Mouse (Mus musculus): ENCODE data around the gene Olfml3. TPM values are rescaled to one million over a fixed set of nuclear protein-coding genes. Genes with fewer than 3 reads are reported as not detected.
A peak's percentile ranks its signal among the peaks of the same experiment; 100 is the strongest.

Olfml3 gene
- polyA plus RNA-seq, 1 experiment from 2014 or later: 12.0 TPM

GRCm38 (mm10) chr3:103715762-103716693 is 21.8 kb downstream of the Olfml3 start:
- 0 out of 2 replicates have a peak, but pooled peaks have one; percentile 53 for ATAC-seq (ENCODE audit: low FRiP score)
- no peaks in the 10 kb centered on the region for H3K27me3 ChIP-seq (ENCODE audit: control insufficient read depth, insufficient read depth, low read length)
- DNase-seq (ENCODE audit: low spot score): peak; percentile 38
- no peak overlapping the region for H3K4me2 ChIP-seq (replicated peaks)
- peak overlapping the region; percentile 14; the same call in 1 of the 2 replicates for H3K27ac ChIP-seq
- 26% methylated on average over 11 of the region's 11 CpGs for WGBS
- no peak overlapping the region for H3K4me3 ChIP-seq (replicated peaks; ENCODE audit: low read length)
- no peaks in the 10 kb centered on the region for H3K36me3 ChIP-seq (replicated peaks; ENCODE audit: control insufficient read depth, insufficient read depth)
- H3K4me1 ChIP-seq (replicated peaks; ENCODE audit: control insufficient read depth, insufficient read depth, low read length): peaks cover 21% of the 10 kb centered on the region
- no peak overlapping the region for H3K9ac ChIP-seq
- no peaks in the 10 kb centered on the region for H3K9me3 ChIP-seq (ENCODE audit: control insufficient read depth, low read length)

GRCm38 (mm10) chr3:103714942-103715341 is 22.9 kb downstream of the Olfml3 start:
- Histone ChIP-seq H3K9me3 (ENCODE audit: control insufficient read depth, low read length) (no peaks in the 10 kb centered on the region), H3K4me3 (replicated peaks; ENCODE audit: low read length) (no peak overlapping the region), H3K27ac (no peak overlapping the region), H3K4me1 (replicated peaks; ENCODE audit: control insufficient read depth, insufficient read depth, low read length) (peaks cover 21% of the 10 kb centered on the region), H3K27me3 (ENCODE audit: control insufficient read depth, insufficient read depth, low read length) (no peaks in the 10 kb centered on the region), H3K9ac (no peak overlapping the region), H3K36me3 (replicated peaks; ENCODE audit: control insufficient read depth, insufficient read depth) (no peaks in the 10 kb centered on the region), H3K4me2 (replicated peaks) (no peak overlapping the region)
- DNase-seq (ENCODE audit: low spot score) (no peak), ATAC-seq (ENCODE audit: low FRiP score) (no peak)
- WGBS: 87% methylated on average over 8 of the region's 8 CpGs

DNA sequence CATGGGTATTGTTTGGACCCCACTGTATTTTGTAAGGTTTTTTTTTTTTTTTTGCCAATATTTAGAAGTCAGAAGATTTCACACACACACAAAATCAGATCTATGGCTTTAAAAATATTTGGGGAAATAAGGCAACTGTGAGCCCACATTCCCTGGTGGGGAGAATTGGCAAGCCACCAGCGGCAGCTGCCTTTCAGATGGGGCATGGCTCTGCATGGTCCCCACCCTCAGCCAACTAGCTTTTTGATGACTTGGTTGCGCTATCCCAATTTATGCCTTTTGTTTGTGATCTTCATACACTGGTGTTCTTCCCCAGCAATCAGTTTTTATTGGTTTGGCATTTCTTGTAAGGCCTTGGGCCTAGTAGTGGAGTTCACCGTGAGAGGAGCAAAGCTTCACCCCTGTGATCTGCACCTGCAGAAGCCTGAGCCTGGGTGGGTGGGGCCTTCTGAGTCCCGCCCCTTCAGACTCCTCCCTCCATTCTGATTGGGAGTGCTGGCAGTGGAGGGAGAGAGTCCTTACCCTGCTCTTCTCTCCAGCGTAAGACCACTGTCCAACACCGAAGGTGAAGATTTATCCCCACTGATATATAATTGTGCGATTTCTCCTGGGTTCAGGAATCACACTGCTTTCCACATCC is 23.4 kb downstream of the Olfml3 start:
- no peak overlapping the region for H3K27ac ChIP-seq
- H3K36me3 ChIP-seq (replicated peaks; ENCODE audit: control insufficient read depth, insufficient read depth): no peaks in the 10 kb centered on the region
- no peaks in the 10 kb centered on the region for H3K9me3 ChIP-seq (ENCODE audit: control insufficient read depth, low read length)
- H3K9ac ChIP-seq: no peak overlapping the region
- no peaks in the 10 kb centered on the region for H3K27me3 ChIP-seq (ENCODE audit: control insufficient read depth, insufficient read depth, low read length)
- H3K4me2 ChIP-seq (replicated peaks): no peak overlapping the region
- peaks cover 21% of the 10 kb centered on the region for H3K4me1 ChIP-seq (replicated peaks; ENCODE audit: control insufficient read depth, insufficient read depth, low read length)
- 72% methylated on average over 7 of the region's 7 CpGs for WGBS
- ATAC-seq (ENCODE audit: low FRiP score): no peak
- no peak for DNase-seq (ENCODE audit: low spot score)
- H3K4me3 ChIP-seq (replicated peaks; ENCODE audit: low read length): no peak overlapping the region

DNA sequence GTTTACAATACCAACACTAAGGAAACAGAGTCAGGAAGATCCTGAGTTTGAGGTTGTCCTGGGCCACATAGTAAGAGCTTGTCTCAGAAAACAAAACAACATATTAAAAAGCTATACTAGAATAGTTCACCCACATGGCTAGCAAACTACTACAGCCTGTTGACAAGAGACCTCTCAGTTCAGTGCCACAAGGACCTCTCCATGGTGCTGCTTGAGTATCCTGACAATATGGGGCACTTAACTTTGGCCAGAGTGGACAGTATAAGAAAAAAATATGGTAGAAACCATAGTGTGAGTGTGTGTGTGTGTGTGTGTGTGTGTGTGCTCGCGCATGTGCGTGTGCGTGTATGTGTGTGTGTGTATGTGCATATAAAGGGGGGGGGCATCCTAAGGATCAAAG is 25.6 kb downstream of the Olfml3 start:
- no peak overlapping the region for H3K4me2 ChIP-seq (replicated peaks)
- DNase-seq (ENCODE audit: low spot score): no peak
- no peaks in the 10 kb centered on the region for H3K36me3 ChIP-seq (replicated peaks; ENCODE audit: control insufficient read depth, insufficient read depth)
- H3K9me3 ChIP-seq (ENCODE audit: control insufficient read depth, low read length): no peaks in the 10 kb centered on the region
- H3K27ac ChIP-seq: no peak overlapping the region
- no peaks in the 10 kb centered on the region for H3K27me3 ChIP-seq (ENCODE audit: control insufficient read depth, insufficient read depth, low read length)
- H3K9ac ChIP-seq: no peak overlapping the region
- 93% methylated on average over 4 of the region's 4 CpGs for WGBS
- peaks cover 10% of the 10 kb centered on the region for H3K4me1 ChIP-seq (replicated peaks; ENCODE audit: control insufficient read depth, insufficient read depth, low read length)
- H3K4me3 ChIP-seq (replicated peaks; ENCODE audit: low read length): no peak overlapping the region
- no peak for ATAC-seq (ENCODE audit: low FRiP score)

- Histone ChIP-seq H3K4me3 (replicated peaks; ENCODE audit: low read length) (no peak overlapping the region), H3K27ac (no peak overlapping the region), H3K9me3 (ENCODE audit: control insufficient read depth, low read length) (no peaks in the 10 kb centered on the region), H3K9ac (no peak overlapping the region), H3K4me1 (replicated peaks; ENCODE audit: control insufficient read depth, insufficient read depth, low read length) (no peaks in the 10 kb centered on the region), H3K27me3 (ENCODE audit: control insufficient read depth, insufficient read depth, low read length) (no peaks in the 10 kb centered on the region), H3K4me2 (replicated peaks) (no peak overlapping the region), H3K36me3 (replicated peaks; ENCODE audit: control insufficient read depth, insufficient read depth) (no peaks in the 10 kb centered on the region)
- DNase-seq (ENCODE audit: low spot score) (no peak), ATAC-seq (ENCODE audit: low FRiP score) (no peak)
- WGBS: 92% methylated on average over 5 of the region's 5 CpGs
These were observed 28.2 kb downstream of the Olfml3 start for GRCm38 (mm10) chr3:103709470-103710040.

- no peaks in the 10 kb centered on the region for H3K27me3 ChIP-seq (ENCODE audit: control insufficient read depth, insufficient read depth, low read length)
- H3K9me3 ChIP-seq (ENCODE audit: control insufficient read depth, low read length): no peaks in the 10 kb centered on the region
- H3K4me1 ChIP-seq (replicated peaks; ENCODE audit: control insufficient read depth, insufficient read depth, low read length): no peaks in the 10 kb centered on the region
- ATAC-seq (ENCODE audit: low FRiP score) (no peak), DNase-seq (ENCODE audit: low spot score) (no peak)
- no peak overlapping the region for H3K9ac ChIP-seq
- no peak overlapping the region for H3K27ac ChIP-seq
- no peak overlapping the region for H3K4me3 ChIP-seq (replicated peaks; ENCODE audit: low read length)
- WGBS: 92% methylated on average over 12 of the region's 12 CpGs
- no peak overlapping the region for H3K4me2 ChIP-seq (replicated peaks)
- H3K36me3 ChIP-seq (replicated peaks; ENCODE audit: control insufficient read depth, insufficient read depth): no peaks in the 10 kb centered on the region
These were observed 32.4 kb downstream of the Olfml3 start for GRCm38 (mm10) chr3:103705426-103705825.

DNA sequence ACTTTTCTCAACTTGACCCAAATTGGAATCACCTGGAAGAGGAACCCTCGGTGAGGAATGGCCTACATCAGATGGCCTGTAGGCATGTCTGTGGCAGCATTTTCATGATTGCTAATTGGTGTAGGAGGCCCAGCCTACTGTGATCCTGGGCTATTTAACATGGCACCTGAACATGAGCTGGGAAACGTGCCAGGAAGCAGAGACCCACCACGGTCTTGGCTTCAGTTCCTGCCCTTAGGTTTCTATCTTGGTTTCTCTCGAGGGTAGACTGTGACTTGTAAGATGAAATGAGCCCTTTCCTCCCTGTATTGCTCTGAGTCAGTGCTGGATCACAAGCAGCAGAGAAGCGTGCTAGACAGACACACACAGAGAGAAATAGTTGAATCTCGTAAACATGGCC is 33.1 kb downstream of the Olfml3 start:
- no peak for ATAC-seq (ENCODE audit: low FRiP score)
- Histone ChIP-seq H3K4me3 (replicated peaks; ENCODE audit: low read length) (no peak overlapping the region), H3K4me1 (replicated peaks; ENCODE audit: control insufficient read depth, insufficient read depth, low read length) (no peaks in the 10 kb centered on the region), H3K9ac (no peak overlapping the region), H3K27me3 (ENCODE audit: control insufficient read depth, insufficient read depth, low read length) (no peaks in the 10 kb centered on the region), H3K4me2 (replicated peaks) (no peak overlapping the region), H3K9me3 (ENCODE audit: control insufficient read depth, low read length) (no peaks in the 10 kb centered on the region), H3K36me3 (replicated peaks; ENCODE audit: control insufficient read depth, insufficient read depth) (no peaks in the 10 kb centered on the region), H3K27ac (no peak overlapping the region)
- 77% methylated on average over 6 of the region's 6 CpGs for WGBS
- DNase-seq (ENCODE audit: low spot score): no peak

DNA sequence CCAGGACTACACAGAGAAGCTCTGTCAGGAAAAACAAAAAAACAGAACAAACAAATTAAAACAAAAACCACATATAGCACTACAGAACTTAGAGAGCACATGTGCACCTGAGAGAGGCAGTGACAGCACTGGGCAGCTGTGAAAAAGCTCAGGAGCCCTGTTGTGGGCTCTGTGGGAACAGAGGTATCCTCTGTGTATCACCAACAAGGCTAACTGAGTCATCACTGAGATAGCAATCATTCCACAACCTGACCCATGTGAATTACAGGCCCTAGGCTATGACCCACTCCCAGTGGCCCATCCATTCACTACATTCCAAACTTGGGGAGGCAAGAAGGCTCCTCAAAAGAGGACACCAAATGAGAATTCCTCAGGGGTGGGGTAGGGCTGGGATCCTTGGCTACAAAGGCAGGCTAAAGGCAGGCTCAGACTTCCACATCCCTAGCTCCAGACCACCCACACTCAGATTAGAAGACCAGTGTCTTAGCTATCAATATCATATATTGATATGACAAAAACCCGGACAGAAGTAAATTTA is 41.3 kb downstream of the Olfml3 start:
- no peaks in the 10 kb centered on the region for H3K27me3 ChIP-seq (ENCODE audit: control insufficient read depth, insufficient read depth, low read length)
- H3K4me2 ChIP-seq (replicated peaks): no peak overlapping the region
- no peak overlapping the region for H3K27ac ChIP-seq
- H3K9me3 ChIP-seq (ENCODE audit: control insufficient read depth, low read length): no peaks in the 10 kb centered on the region
- WGBS: 88% methylated on average over 1 of the region's 1 CpGs
- H3K4me1 ChIP-seq (replicated peaks; ENCODE audit: control insufficient read depth, insufficient read depth, low read length): no peaks in the 10 kb centered on the region
- no peak overlapping the region for H3K9ac ChIP-seq
- no peaks in the 10 kb centered on the region for H3K36me3 ChIP-seq (replicated peaks; ENCODE audit: control insufficient read depth, insufficient read depth)
- ATAC-seq (ENCODE audit: low FRiP score) (no peak), DNase-seq (ENCODE audit: low spot score) (no peak)
- no peak overlapping the region for H3K4me3 ChIP-seq (replicated peaks; ENCODE audit: low read length)

DNA sequence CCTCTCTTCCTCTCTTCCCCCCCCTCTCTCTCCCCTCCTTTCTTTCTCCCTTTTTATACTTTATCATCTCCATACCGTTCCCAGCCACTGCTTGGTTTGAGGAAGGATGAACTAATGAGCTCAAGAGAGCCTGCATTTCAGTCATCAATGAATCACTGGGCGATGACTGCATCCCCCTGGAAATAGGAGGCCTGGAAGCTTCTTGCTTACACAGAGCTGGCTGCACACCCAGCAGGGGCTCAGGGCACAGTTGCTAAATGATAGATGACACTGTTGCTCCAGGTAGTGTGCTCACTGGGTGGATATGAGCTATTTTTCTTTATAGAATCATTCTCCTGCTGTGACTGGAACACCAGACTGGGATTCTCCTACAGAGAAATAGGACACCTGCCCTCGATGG is 42.2 kb downstream of the Olfml3 start:
- 50% methylated on average over 3 of the region's 3 CpGs for WGBS
- ATAC-seq (ENCODE audit: low FRiP score): no peak
- Histone ChIP-seq H3K4me1 (replicated peaks; ENCODE audit: control insufficient read depth, insufficient read depth, low read length) (no peaks in the 10 kb centered on the region), H3K4me2 (replicated peaks) (no peak overlapping the region), H3K9me3 (ENCODE audit: control insufficient read depth, low read length) (no peaks in the 10 kb centered on the region), H3K9ac (no peak overlapping the region), H3K27me3 (ENCODE audit: control insufficient read depth, insufficient read depth, low read length) (no peaks in the 10 kb centered on the region), H3K36me3 (replicated peaks; ENCODE audit: control insufficient read depth, insufficient read depth) (no peaks in the 10 kb centered on the region), H3K27ac (no peak overlapping the region), H3K4me3 (replicated peaks; ENCODE audit: low read length) (no peak overlapping the region)
- DNase-seq (ENCODE audit: low spot score): no peak

Measured in hindbrain, embryonic 14.5 days (tissue).